Mouse (Mus musculus): ENCODE results near the gene Slc25a17.

Gene Slc25a17

GRCm38 (mm10) chr15:81355146-81355761 is 5.4 kb downstream of the Slc25a17 start:
- peak; percentile 35 for DNase-seq (ENCODE audit: low read depth, low spot score)

GRCm38 (mm10) chr15:81352638-81353037 is 8.0 kb downstream of the Slc25a17 start:
- DNase-seq (ENCODE audit: low read depth, low spot score) = no peak

GRCm38 (mm10) chr15:81350401-81350800 is 10.2 kb downstream of the Slc25a17 start:
- DNase-seq (ENCODE audit: low read depth, low spot score) = no peak

GRCm38 (mm10) chr15:81348366-81348765 is 12.2 kb downstream of the Slc25a17 start:
- no peak for DNase-seq (ENCODE audit: low read depth, low spot score)

GRCm38 (mm10) chr15:81347466-81347865 is 13.1 kb downstream of the Slc25a17 start:
- DNase-seq (ENCODE audit: low read depth, low spot score) = no peak

GRCm38 (mm10) chr15:81341426-81341825 is 19.2 kb downstream of the Slc25a17 start:
- no peak for DNase-seq (ENCODE audit: low read depth, low spot score)

- DNase-seq (ENCODE audit: low read depth, low spot score) = no peak
Measured at GRCm38 (mm10) chr15:81339158-81339557, 21.5 kb downstream of the Slc25a17 start.

- no peak for DNase-seq (ENCODE audit: low read depth, low spot score)
Measured at GRCm38 (mm10) chr15:81336466-81336865, 24.1 kb downstream of the Slc25a17 start.

- DNase-seq (ENCODE audit: low read depth, low spot score) = no peak
Measured at GRCm38 (mm10) chr15:81332517-81332916, 28.1 kb downstream of the Slc25a17 start.

- no peak for DNase-seq (ENCODE audit: low read depth, low spot score)
Measured at GRCm38 (mm10) chr15:81330816-81331433, 29.7 kb downstream of the Slc25a17 start.

GRCm38 (mm10) chr15:81329721-81330369 is 30.8 kb downstream of the Slc25a17 start:
- no peak for DNase-seq (ENCODE audit: low read depth, low spot score)

- no peak for DNase-seq (ENCODE audit: low read depth, low spot score)
Measured at GRCm38 (mm10) chr15:81327501-81327900, 33.1 kb downstream of the Slc25a17 start.

- DNase-seq (ENCODE audit: low read depth, low spot score) = no peak
Measured at GRCm38 (mm10) chr15:81324979-81325378, 35.6 kb downstream of the Slc25a17 start.

- DNase-seq (ENCODE audit: low read depth, low spot score) = no peak
Measured at GRCm38 (mm10) chr15:81320137-81320536, 40.5 kb downstream of the Slc25a17 start.

- DNase-seq (ENCODE audit: low read depth, low spot score) = no peak
Measured at GRCm38 (mm10) chr15:81319462-81319861, 41.1 kb downstream of the Slc25a17 start.

GRCm38 (mm10) chr15:81313928-81314327 is 46.7 kb downstream of the Slc25a17 start:
- DNase-seq (ENCODE audit: low read depth, low spot score) = no peak

- no peak for DNase-seq (ENCODE audit: low read depth, low spot score)
Measured at GRCm38 (mm10) chr15:81311026-81311425, 49.6 kb downstream of the Slc25a17 start.

GRCm38 (mm10) chr15:81310353-81310752 is 50.3 kb downstream of the Slc25a17 start:
- no peak for DNase-seq (ENCODE audit: low read depth, low spot score)

- no peak for DNase-seq (ENCODE audit: low read depth, low spot score)
Measured at GRCm38 (mm10) chr15:81308038-81308437, 52.6 kb downstream of the Slc25a17 start.

GRCm38 (mm10) chr15:81306501-81306900 is 54.1 kb downstream of the Slc25a17 start:
- DNase-seq (ENCODE audit: low read depth, low spot score) = no peak

GRCm38 (mm10) chr15:81305035-81305434 is 55.6 kb downstream of the Slc25a17 start:
- no peak for DNase-seq (ENCODE audit: low read depth, low spot score)

GRCm38 (mm10) chr15:81304006-81304405 is 56.6 kb downstream of the Slc25a17 start:
- DNase-seq (ENCODE audit: low read depth, low spot score) = no peak

Measured in embryo, embryonic 11.5 days (tissue).